Mouse (Mus musculus): Measurements from ENCODE around the gene Islr2. TPM values are rescaled to one million over a fixed set of nuclear protein-coding genes. Genes with fewer than 3 reads are reported as not detected.

Gene Islr2
- total RNA-seq, 2 experiments from 2014 or later = 134 to 136 TPM

DNA sequence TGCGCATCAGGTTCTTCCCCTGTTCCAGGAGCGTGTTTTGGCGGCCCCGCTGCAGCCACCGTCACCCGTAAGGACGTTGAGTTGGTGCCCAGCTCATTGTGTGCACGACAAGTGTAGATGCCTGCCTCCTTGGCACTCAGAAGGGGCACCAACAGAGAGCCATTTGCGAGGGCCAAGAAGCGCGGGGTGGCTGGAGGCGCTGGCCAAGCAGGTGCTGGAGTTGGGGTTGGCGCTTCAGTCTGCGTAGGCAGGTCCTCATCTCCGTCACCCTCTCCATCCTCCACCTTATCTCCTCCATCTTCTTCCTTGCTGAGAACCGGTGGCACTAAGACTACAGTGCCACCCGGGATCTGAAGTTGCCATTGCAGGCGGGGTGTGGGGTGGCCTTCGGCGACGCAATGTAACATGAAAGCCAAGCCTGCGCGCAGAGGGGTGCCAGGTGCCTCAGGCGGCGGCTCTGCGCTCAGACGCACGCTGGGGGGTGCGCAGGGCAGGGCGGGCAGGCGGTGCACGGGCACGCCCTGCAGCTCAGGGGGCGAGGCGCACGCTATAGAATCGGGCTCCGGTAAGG, 5.2 kb downstream of the Islr2 start:
- DNase-seq (ENCODE audit: low spot score in 2 of 2) = peak; percentile 24 to 40
- TF ChIP-seq CTCF (conservative IDR thresholded peaks at IDR 0.05) = peak; percentile 31; the same call in 1 of the 2 replicates
- peak overlapping the region; percentile 95 for H3K27ac ChIP-seq

GRCm38 (mm10) chr9:58197781-58198701, 6.1 kb downstream of the Islr2 start:
- H3K27ac ChIP-seq = peak overlapping the region; percentile 95
- peak; percentile 31 to 63 for DNase-seq (ENCODE audit: low spot score in 2 of 2)
- TF ChIP-seq CTCF (conservative IDR thresholded peaks at IDR 0.05) = peak; percentile 72

More for the DNA sequence above, 5.2 kb downstream of the Islr2 start:
- peak overlapping the region; percentile 65 for H3K4me3 ChIP-seq

DNA sequence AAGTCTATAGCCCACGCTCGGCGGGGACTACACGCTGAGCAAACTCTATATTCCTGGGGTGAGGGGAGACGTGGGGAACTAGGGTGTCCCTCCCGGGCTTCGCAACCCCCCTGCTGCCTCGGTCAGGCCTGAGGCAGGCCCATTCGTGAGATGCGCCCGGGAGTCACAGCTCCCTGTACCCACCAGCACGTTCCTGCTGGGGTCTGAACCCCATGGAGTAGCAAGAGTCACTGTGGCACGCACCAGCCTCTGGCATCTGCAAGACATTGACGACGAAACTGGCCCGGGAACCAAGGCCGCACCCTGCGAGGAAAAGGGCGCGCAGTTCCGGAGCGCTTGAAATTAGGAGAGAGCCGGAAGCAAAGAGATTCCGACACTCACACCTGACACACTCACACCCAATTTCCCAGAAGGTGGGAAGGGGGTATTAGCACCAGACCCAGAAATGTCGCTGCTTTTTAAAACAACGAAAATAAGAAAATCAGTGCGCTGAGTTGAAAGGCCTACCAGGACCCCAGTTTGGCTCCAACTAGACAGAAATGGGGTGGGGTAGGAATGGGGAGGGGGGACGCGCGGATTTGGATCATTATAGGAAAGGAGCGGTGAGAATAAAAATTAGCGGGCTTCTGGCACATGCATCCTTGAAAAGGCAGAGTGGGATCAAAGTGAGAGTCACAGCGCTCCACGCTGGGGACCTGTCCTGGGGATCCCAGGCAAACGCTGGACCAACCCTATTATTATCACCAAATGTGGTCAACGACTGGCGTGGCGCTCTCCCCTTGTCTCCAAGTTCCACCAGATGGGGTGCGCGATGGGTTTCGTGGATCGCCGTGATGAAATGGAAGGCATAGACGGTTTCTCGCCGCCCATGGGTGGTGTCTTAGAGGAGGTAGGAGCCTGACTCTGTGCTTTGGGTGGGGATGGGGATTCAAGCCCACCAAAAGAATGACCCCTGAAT, 7.2 kb downstream of the Islr2 start:
- TF ChIP-seq CTCF (conservative IDR thresholded peaks at IDR 0.05) = no peak
- H3K27ac ChIP-seq = peak overlapping the region; percentile 95
- DNase-seq (ENCODE audit: low spot score in 2 of 2) = no peak
- peak overlapping the region; percentile 65 for H3K4me3 ChIP-seq

More at GRCm38 (mm10) chr9:58197781-58198701, 6.1 kb downstream of the Islr2 start:
- H3K4me3 ChIP-seq = peak overlapping the region; percentile 65

DNA sequence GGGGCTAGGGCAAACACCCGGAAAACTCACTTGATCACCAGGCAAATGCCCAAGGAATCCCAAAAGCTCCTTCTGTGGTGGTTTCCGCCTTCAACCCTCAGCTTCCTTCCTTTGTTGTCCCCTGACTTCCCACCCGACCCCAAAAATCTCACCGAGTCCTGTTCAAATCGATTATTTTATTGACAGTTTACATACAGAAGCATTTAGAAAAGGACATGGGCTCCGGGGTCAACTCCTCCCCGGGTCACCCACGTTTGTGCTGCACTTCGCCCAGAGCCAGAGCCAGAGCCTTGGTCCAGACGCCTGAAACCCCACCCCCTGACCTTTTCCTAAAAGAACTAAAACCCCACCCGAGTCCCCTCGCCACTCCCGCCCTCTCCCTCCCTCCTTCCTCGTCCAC, 8.0 kb downstream of the Islr2 start:
- H3K4me3 ChIP-seq = peak overlapping the region; percentile 65
- TF ChIP-seq CTCF (conservative IDR thresholded peaks at IDR 0.05) = no peak
- DNase-seq (ENCODE audit: low spot score in 2 of 2) = no peak
- H3K27ac ChIP-seq = peak overlapping the region; percentile 95

- H3K27ac ChIP-seq = peak overlapping the region; percentile 95
- DNase-seq (ENCODE audit: low spot score in 2 of 2) = no peak
- peak overlapping the region; percentile 65 for H3K4me3 ChIP-seq
- no peak for TF ChIP-seq CTCF (conservative IDR thresholded peaks at IDR 0.05)
Measured at GRCm38 (mm10) chr9:58195671-58196070, 8.4 kb downstream of the Islr2 start.

GRCm38 (mm10) chr9:58194222-58194621, 9.9 kb downstream of the Islr2 start:
- Histone ChIP-seq H3K27ac (no peak overlapping the region), H3K4me3 (no peak overlapping the region)
- no peak for DNase-seq (ENCODE audit: low spot score in 2 of 2)
- no peak for TF ChIP-seq CTCF (conservative IDR thresholded peaks at IDR 0.05)

- Histone ChIP-seq H3K27ac (peak overlapping the region; percentile 36; the same call in 1 of the 2 replicates), H3K4me3 (no peak overlapping the region)
- no peak for DNase-seq (ENCODE audit: low spot score in 2 of 2)
- no peak for TF ChIP-seq CTCF (conservative IDR thresholded peaks at IDR 0.05)
Measured at GRCm38 (mm10) chr9:58184456-58184855, 19.7 kb downstream of the Islr2 start.

GRCm38 (mm10) chr9:58179390-58179789, 24.7 kb downstream of the Islr2 start:
- no peak for DNase-seq (ENCODE audit: low spot score in 2 of 2)
- H3K4me3 ChIP-seq = no peak overlapping the region
- H3K27ac ChIP-seq = no peak overlapping the region
- no peak for TF ChIP-seq CTCF (conservative IDR thresholded peaks at IDR 0.05)

DNA sequence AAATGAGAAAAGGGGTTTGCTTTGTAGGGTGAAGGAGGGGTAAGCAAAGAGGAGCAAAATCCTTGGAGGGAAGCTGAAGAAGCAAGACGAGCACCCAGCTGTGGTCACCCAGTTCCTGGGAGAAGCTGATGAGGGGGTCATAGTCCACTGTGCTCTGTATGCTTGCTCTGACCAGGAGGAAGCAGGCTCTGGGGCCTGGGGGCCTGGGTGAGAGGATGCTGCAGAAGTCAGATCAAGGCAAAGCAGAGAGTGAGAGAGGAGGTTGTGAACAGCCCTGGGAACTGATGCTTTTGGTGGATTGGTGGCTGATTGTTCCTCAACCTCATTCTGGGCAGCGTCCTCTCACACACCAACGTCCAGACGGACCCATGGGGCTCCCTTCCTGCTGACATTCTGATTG, 27.0 kb downstream of the Islr2 start:
- DNase-seq (ENCODE audit: low spot score in 2 of 2) = no peak
- Histone ChIP-seq H3K4me3 (no peak overlapping the region), H3K27ac (peak overlapping the region; percentile 97)
- no peak for TF ChIP-seq CTCF (conservative IDR thresholded peaks at IDR 0.05)

DNA sequence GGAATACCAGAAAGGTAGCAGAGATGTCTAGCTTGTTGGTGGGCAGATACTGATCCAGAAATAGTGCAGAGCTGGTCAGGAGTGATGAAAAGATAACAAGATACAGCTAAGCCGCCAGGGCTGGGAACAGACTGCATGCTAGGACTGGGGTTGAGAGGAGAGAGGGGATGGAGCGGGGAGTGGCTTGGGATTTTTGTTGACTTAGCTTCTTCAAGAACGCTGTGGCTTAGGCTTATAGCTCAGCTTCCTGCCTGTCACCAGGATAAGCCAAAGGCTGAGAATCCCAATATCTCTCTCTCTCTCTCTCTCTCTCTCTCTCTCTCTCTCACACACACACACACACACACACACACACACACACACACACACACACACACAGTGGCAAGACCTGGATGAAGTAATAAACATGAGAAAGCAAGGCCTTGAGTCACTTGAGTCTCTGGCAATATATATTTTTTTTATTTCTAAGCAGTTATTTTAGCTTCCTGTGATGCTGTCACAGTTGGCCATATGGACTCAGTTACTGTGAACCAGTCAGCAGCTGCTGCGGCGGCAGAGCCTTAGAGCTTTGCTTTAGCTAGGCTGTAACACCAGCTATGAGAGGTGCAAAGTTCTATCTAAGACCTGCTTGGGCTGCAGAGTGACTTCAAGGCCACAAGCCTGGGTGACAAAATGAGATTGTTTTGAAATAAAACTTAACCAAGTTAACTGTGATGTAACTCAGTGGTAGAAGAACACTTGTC, 28.2 kb downstream of the Islr2 start:
- H3K4me3 ChIP-seq = no peak overlapping the region
- peak overlapping the region; percentile 97 for H3K27ac ChIP-seq
- DNase-seq (ENCODE audit: low spot score in 2 of 2) = peak; percentile 59 to 79
- TF ChIP-seq CTCF (conservative IDR thresholded peaks at IDR 0.05) = no peak

GRCm38 (mm10) chr9:58174818-58175251, 29.3 kb downstream of the Islr2 start:
- peak overlapping the region; percentile 97 for H3K27ac ChIP-seq
- peak in 1 of 2 experiments; percentile 59 for DNase-seq (ENCODE audit: low spot score in 2 of 2)
- no peak for TF ChIP-seq CTCF (conservative IDR thresholded peaks at IDR 0.05)
- H3K4me3 ChIP-seq = no peak overlapping the region

- DNase-seq (ENCODE audit: low spot score in 2 of 2) = no peak
- Histone ChIP-seq H3K27ac (peak overlapping the region; percentile 97; the same call in 1 of the 2 replicates), H3K4me3 (no peak overlapping the region)
- TF ChIP-seq CTCF (conservative IDR thresholded peaks at IDR 0.05) = no peak
Measured at GRCm38 (mm10) chr9:58172863-58173262, 31.3 kb downstream of the Islr2 start.
